Mouse (Mus musculus): Measurements from ENCODE around the gene Mfrp. TPM values are rescaled to one million over a fixed set of nuclear protein-coding genes. Genes with fewer than 3 reads are reported as not detected.

Mfrp gene
- polyA plus RNA-seq, 1 experiment, result 0.02 TPM

DNA sequence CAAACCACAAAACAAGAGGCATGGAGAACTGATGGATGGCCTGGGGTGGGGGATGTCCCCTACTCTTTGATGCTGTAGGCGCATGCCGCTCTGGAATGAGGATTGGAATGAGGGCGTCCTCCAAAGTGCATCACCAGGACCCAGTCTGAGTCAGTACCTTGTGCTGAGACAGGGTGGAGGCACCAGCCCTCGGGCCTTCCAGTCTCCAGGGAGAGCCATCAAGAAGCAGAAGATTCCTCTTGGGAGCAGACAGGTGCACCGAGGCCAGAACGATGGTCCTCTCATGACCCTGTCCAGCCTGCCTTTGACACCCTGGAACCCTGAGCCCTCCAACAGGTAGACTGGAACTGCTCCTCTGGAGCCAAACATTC, 33.6 kb upstream of the Mfrp start:
- no peaks in the 10 kb centered on the region for H3K27me3 ChIP-seq (ENCODE audit: control insufficient read depth, insufficient read depth, low read length)
- TF ChIP-seq CTCF (IDR thresholded peaks at IDR 0.05; ENCODE audit: extremely low read depth, insufficient read depth, insufficient read length, insufficient replicate concordance), result no peak
- no peak for TF ChIP-seq POLR2A (IDR thresholded peaks at IDR 0.05; ENCODE audit: low read depth, low read length)

GRCm38 (mm10) chr9:44069252-44069651, 32.3 kb upstream of the Mfrp start:
- H3K27me3 ChIP-seq (ENCODE audit: control insufficient read depth, insufficient read depth, low read length), result no peaks in the 10 kb centered on the region
- no peak overlapping the region for H3K4me3 ChIP-seq (ENCODE audit: extremely low read depth, insufficient read depth, insufficient read length)
- H3K27ac ChIP-seq (ENCODE audit: insufficient read depth, low read length), result no peak overlapping the region
- no peak for TF ChIP-seq POLR2A (IDR thresholded peaks at IDR 0.05; ENCODE audit: low read depth, low read length)
- TF ChIP-seq CTCF (IDR thresholded peaks at IDR 0.05; ENCODE audit: extremely low read depth, insufficient read depth, insufficient read length, insufficient replicate concordance), result no peak
- DNase-seq (ENCODE audit: low read depth in 1 of 2, low spot score in 2 of 2), result no peak
- no peaks in the 10 kb centered on the region for H3K36me3 ChIP-seq (ENCODE audit: control insufficient read depth, insufficient read depth, low read length)
- peaks cover 7% of the 10 kb centered on the region; the same call in 1 of the 2 replicates for H3K4me1 ChIP-seq (ENCODE audit: control insufficient read depth, insufficient read depth, insufficient read length)
- 84% methylated on average over 7 of the region's 7 CpGs for WGBS

More for the DNA sequence above, 33.6 kb upstream of the Mfrp start:
- Histone ChIP-seq H3K4me1 (ENCODE audit: control insufficient read depth, insufficient read depth, insufficient read length) (peaks cover 7% of the 10 kb centered on the region; the same call in 1 of the 2 replicates), H3K36me3 (ENCODE audit: control insufficient read depth, insufficient read depth, low read length) (no peaks in the 10 kb centered on the region), H3K4me3 (ENCODE audit: extremely low read depth, insufficient read depth, insufficient read length) (no peak overlapping the region), H3K27ac (ENCODE audit: insufficient read depth, low read length) (no peak overlapping the region)
- no peak for DNase-seq (ENCODE audit: low read depth in 1 of 2, low spot score in 2 of 2)
- WGBS, result 77% methylated on average over 6 of the region's 6 CpGs

- H3K27ac ChIP-seq (ENCODE audit: insufficient read depth, low read length), result no peak overlapping the region
- H3K4me3 ChIP-seq (ENCODE audit: extremely low read depth, insufficient read depth, insufficient read length), result no peak overlapping the region
- 77% methylated on average over 14 of the region's 14 CpGs for WGBS
- no peaks in the 10 kb centered on the region for H3K27me3 ChIP-seq (ENCODE audit: control insufficient read depth, insufficient read depth, low read length)
- no peak for DNase-seq (ENCODE audit: low read depth in 1 of 2, low spot score in 2 of 2)
- no peaks in the 10 kb centered on the region for H3K36me3 ChIP-seq (ENCODE audit: control insufficient read depth, insufficient read depth, low read length)
- H3K4me1 ChIP-seq (ENCODE audit: control insufficient read depth, insufficient read depth, insufficient read length), result peaks cover 7% of the 10 kb centered on the region; the same call in 1 of the 2 replicates
- TF ChIP-seq POLR2A (IDR thresholded peaks at IDR 0.05; ENCODE audit: low read depth, low read length) (no peak), CTCF (IDR thresholded peaks at IDR 0.05; ENCODE audit: extremely low read depth, insufficient read depth, insufficient read length, insufficient replicate concordance) (no peak)
These were observed 31.3 kb upstream of the Mfrp start for GRCm38 (mm10) chr9:44070113-44070843.

DNA sequence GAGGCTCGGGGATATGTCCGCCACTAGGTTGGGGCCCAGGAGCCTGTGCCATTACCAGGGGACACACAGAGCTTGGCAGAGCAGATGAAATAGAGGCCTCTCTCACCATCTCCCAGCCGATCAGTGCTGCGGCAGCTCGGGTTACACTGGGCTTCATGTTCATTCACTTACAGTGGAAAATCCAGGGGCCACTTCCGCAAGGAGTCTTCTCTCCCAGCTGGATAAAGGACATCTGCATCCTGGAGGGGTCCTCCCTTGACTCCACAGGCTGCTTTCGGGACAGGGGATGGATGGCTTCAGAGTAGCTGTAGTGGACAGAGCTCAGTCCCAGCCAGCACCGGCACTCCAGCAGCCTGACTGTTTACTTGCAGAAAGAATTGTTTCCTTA, 30.7 kb upstream of the Mfrp start:
- no peak overlapping the region for H3K27ac ChIP-seq (ENCODE audit: insufficient read depth, low read length)
- no peak for DNase-seq (ENCODE audit: low read depth in 1 of 2, low spot score in 2 of 2)
- H3K4me3 ChIP-seq (ENCODE audit: extremely low read depth, insufficient read depth, insufficient read length), result no peak overlapping the region
- peaks cover 7% of the 10 kb centered on the region; the same call in 1 of the 2 replicates for H3K4me1 ChIP-seq (ENCODE audit: control insufficient read depth, insufficient read depth, insufficient read length)
- 76% methylated on average over 8 of the region's 8 CpGs for WGBS
- H3K36me3 ChIP-seq (ENCODE audit: control insufficient read depth, insufficient read depth, low read length), result no peaks in the 10 kb centered on the region
- no peak for TF ChIP-seq POLR2A (IDR thresholded peaks at IDR 0.05; ENCODE audit: low read depth, low read length)
- no peak for TF ChIP-seq CTCF (IDR thresholded peaks at IDR 0.05; ENCODE audit: extremely low read depth, insufficient read depth, insufficient read length, insufficient replicate concordance)
- no peaks in the 10 kb centered on the region for H3K27me3 ChIP-seq (ENCODE audit: control insufficient read depth, insufficient read depth, low read length)

DNA sequence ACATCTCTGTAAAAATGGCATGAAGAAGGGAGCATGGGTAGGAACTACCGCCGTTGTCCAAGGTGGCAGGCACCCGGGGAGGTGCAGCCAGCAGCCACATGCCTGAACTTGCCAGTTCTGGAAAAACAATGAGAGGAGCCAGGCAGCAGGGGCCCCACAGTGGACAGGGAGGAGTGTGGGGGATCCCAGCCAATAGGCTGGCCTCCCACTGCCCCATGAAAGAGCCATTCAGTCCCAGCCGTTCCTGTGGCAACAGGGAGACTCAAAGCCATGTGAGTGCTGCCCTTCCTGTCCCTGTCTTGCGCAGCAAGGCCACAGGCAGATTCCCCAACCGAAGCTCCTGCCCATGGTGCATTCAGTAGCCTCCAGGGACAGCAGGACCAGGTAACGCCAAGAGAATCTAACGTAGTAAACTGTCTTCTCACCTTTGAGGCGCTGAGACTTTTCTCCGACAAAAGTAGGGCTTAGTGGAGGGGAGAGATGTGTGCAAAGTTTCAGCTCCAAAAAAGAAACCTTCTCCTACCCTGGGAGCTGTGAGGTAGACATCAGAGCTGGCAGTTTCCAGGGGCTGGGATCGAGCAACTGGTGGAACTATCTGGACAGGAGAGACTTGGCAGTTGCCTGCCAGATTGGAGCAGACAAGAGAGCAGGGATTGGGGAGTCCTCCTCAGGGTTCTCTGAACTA, 29.5 kb upstream of the Mfrp start:
- TF ChIP-seq POLR2A (IDR thresholded peaks at IDR 0.05; ENCODE audit: low read depth, low read length) (no peak), CTCF (IDR thresholded peaks at IDR 0.05; ENCODE audit: extremely low read depth, insufficient read depth, insufficient read length, insufficient replicate concordance) (no peak)
- 70% methylated on average over 11 of the region's 11 CpGs for WGBS
- H3K27me3 ChIP-seq (ENCODE audit: control insufficient read depth, insufficient read depth, low read length), result no peaks in the 10 kb centered on the region

DNA sequence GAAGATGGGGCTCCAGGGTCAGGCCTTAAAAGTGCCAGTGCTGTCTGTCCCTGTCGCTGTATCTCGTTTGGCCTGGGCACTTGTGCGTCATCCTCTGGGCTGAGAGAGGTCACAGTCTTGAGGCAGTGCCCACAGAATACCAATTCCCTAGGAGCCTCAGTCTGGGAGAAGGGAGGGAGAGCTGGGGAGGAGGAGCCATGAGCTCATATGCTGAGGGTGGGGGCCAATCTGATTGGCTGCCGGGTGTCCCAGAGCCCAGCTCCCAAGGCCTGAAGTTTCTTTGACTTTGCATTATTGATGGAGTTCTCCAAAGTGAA, 29.0 kb upstream of the Mfrp start:
- TF ChIP-seq CTCF (IDR thresholded peaks at IDR 0.05; ENCODE audit: extremely low read depth, insufficient read depth, insufficient read length, insufficient replicate concordance) (no peak), POLR2A (IDR thresholded peaks at IDR 0.05; ENCODE audit: low read depth, low read length) (no peak)
- Histone ChIP-seq H3K27ac (ENCODE audit: insufficient read depth, low read length) (no peak overlapping the region), H3K4me3 (ENCODE audit: extremely low read depth, insufficient read depth, insufficient read length) (no peak overlapping the region), H3K36me3 (ENCODE audit: control insufficient read depth, insufficient read depth, low read length) (no peaks in the 10 kb centered on the region), H3K4me1 (ENCODE audit: control insufficient read depth, insufficient read depth, insufficient read length) (no peaks in the 10 kb centered on the region), H3K27me3 (ENCODE audit: control insufficient read depth, insufficient read depth, low read length) (no peaks in the 10 kb centered on the region)
- DNase-seq (ENCODE audit: low read depth in 1 of 2, low spot score in 2 of 2), result no peak
- WGBS, result 82% methylated on average over 4 of the region's 4 CpGs

More for the DNA sequence above, 29.5 kb upstream of the Mfrp start:
- no peaks in the 10 kb centered on the region for H3K36me3 ChIP-seq (ENCODE audit: control insufficient read depth, insufficient read depth, low read length)
- H3K27ac ChIP-seq (ENCODE audit: insufficient read depth, low read length), result no peak overlapping the region
- no peak overlapping the region for H3K4me3 ChIP-seq (ENCODE audit: extremely low read depth, insufficient read depth, insufficient read length)
- H3K4me1 ChIP-seq (ENCODE audit: control insufficient read depth, insufficient read depth, insufficient read length), result peaks cover 3% of the 10 kb centered on the region; the same call in 1 of the 2 replicates
- no peak for DNase-seq (ENCODE audit: low read depth in 1 of 2, low spot score in 2 of 2)

GRCm38 (mm10) chr9:44073115-44073514, 28.4 kb upstream of the Mfrp start:
- Histone ChIP-seq H3K27ac (ENCODE audit: insufficient read depth, low read length) (no peak overlapping the region), H3K27me3 (ENCODE audit: control insufficient read depth, insufficient read depth, low read length) (no peaks in the 10 kb centered on the region), H3K4me3 (ENCODE audit: extremely low read depth, insufficient read depth, insufficient read length) (no peak overlapping the region), H3K4me1 (ENCODE audit: control insufficient read depth, insufficient read depth, insufficient read length) (no peaks in the 10 kb centered on the region), H3K36me3 (ENCODE audit: control insufficient read depth, insufficient read depth, low read length) (no peaks in the 10 kb centered on the region)
- no peak for DNase-seq (ENCODE audit: low read depth in 1 of 2, low spot score in 2 of 2)
- TF ChIP-seq POLR2A (IDR thresholded peaks at IDR 0.05; ENCODE audit: low read depth, low read length), result no peak
- TF ChIP-seq CTCF (IDR thresholded peaks at IDR 0.05; ENCODE audit: extremely low read depth, insufficient read depth, insufficient read length, insufficient replicate concordance), result no peak
- 87% methylated on average over 5 of the region's 5 CpGs for WGBS
